Mouse (Mus musculus) neural tube, embryonic 13.5 days (tissue): Measurements from ENCODE around the gene Msi1. TPM values are rescaled to one million over a fixed set of nuclear protein-coding genes. Genes with fewer than 3 reads are reported as not detected.

Experiments used
- ATAC-seq: fragments of 200-750 bp; cut with Nextera tagmentation; 2 replicates; pipeline ENCODE4 v1.8.0; 2017; ENCODE audit warnings: low read depth, mild to moderate bottlenecking, moderate TSS enrichment, moderate library complexity
- H3K27ac ChIP-seq: fragments of 300-500 bp; sonication (generic); replicated peaks from 2 replicates; pipeline ENCODE4 v1.5.1; 2015; ENCODE audit warnings: moderate library complexity, mild to moderate bottlenecking, inconsistent platforms
- H3K27me3 ChIP-seq: fragments of 300-500 bp; sonication (generic); 2 replicates; pipeline ENCODE4 v1.6.1; 2015; ENCODE audit warnings: mild to moderate bottlenecking, inconsistent platforms
- H3K36me3 ChIP-seq: fragments of 300-500 bp; sonication (generic); 2 replicates; pipeline ENCODE4 v1.6.1; 2015; ENCODE audit warnings: mild to moderate bottlenecking, inconsistent platforms
- H3K4me1 ChIP-seq: fragments of 300-500 bp; sonication (generic); replicated peaks from 2 replicates; pipeline ENCODE4 v1.6.1; 2015; ENCODE audit warnings: inconsistent platforms
- H3K4me2 ChIP-seq: fragments of 300-500 bp; sonication (generic); 2 replicates; pipeline ENCODE4 v1.6.1; 2015; ENCODE audit warnings: inconsistent platforms, mild to moderate bottlenecking, moderate library complexity
- H3K4me3 ChIP-seq: fragments of 300-500 bp; sonication (generic); 2 replicates; pipeline ENCODE4 v1.5.1; 2015; ENCODE audit warnings: mild to moderate bottlenecking, inconsistent platforms
- H3K9ac ChIP-seq: fragments of 300-500 bp; sonication (generic); 2 replicates; pipeline ENCODE4 v1.6.1; 2015; ENCODE audit warnings: moderate library complexity, mild to moderate bottlenecking, inconsistent platforms
- H3K9me3 ChIP-seq: fragments of 300-500 bp; sonication (generic); 2 replicates; pipeline ENCODE4 v1.6.1; 2016; ENCODE audit warnings: inconsistent platforms
- WGBS: fragments of 180-500 bp; shearing (Covaris S2); methylation state at CpG from one replicate; pipeline ENCODE4 v1.1.7; 2015; 5-methylcytosine and 5-hydroxymethylcytosine counted together
- polyA plus RNA-seq: library from polyadenylated mRNA; unstranded; fragments of >200 nt; fragmentation: Nextera tagmentation; extraction: Ambion mirVana; gene quantifications from 2 replicates; pipeline ENCODE4 v1.2.1, GENCODE M21; 2015

The Msi1 gene
- polyA plus RNA-seq, 1 experiment from 2014 or later = 66.5 TPM

- no peaks in the 10 kb centered on the region for H3K27me3 ChIP-seq
- H3K9me3 ChIP-seq = no peaks in the 10 kb centered on the region
- no peak overlapping the region for H3K27ac ChIP-seq
- H3K4me3 ChIP-seq = no peak overlapping the region
- H3K9ac ChIP-seq = no peak overlapping the region
- H3K36me3 ChIP-seq = no peaks in the 10 kb centered on the region
- 57% methylated on average over 9 of the region's 9 CpGs for WGBS
- no peak for ATAC-seq
- H3K4me1 ChIP-seq = no peaks in the 10 kb centered on the region
- H3K4me2 ChIP-seq = no peak overlapping the region
Measured at GRCm38 (mm10) chr5:115498307-115499240, 69.2 kb downstream of the Msi1 start.

GRCm38 (mm10) chr5:115500383-115500935 lies 71.1 kb downstream of the Msi1 start:
- Histone ChIP-seq H3K27me3 (no peaks in the 10 kb centered on the region), H3K27ac (no peak overlapping the region), H3K4me3 (no peak overlapping the region), H3K4me1 (no peaks in the 10 kb centered on the region), H3K9ac (no peak overlapping the region), H3K9me3 (no peaks in the 10 kb centered on the region), H3K4me2 (no peak overlapping the region), H3K36me3 (no peaks in the 10 kb centered on the region)
- no peak for ATAC-seq
- 80% methylated on average over 12 of the region's 12 CpGs for WGBS

GRCm38 (mm10) chr5:115503035-115503434 lies 73.6 kb downstream of the Msi1 start:
- Histone ChIP-seq H3K9ac (no peak overlapping the region), H3K4me2 (no peak overlapping the region), H3K27me3 (no peaks in the 10 kb centered on the region), H3K4me3 (no peak overlapping the region), H3K4me1 (peaks cover 11% of the 10 kb centered on the region), H3K36me3 (no peaks in the 10 kb centered on the region), H3K9me3 (no peaks in the 10 kb centered on the region), H3K27ac (no peak overlapping the region)
- 59% methylated on average over 12 of the region's 12 CpGs for WGBS
- no peak for ATAC-seq

Other genes starting within 250 kb of the Msi1 start
- 24.3 and 27.7 TPM in 2 replicates for gene Cabp1, start 235.2 kb upstream of the Msi1 start, polyA plus RNA-seq
- gene Pop5, start 193.8 kb upstream of the Msi1 start, polyA plus RNA-seq = 123 and 138 TPM in 2 replicates
- 185 and 190 TPM in 2 replicates for gene Rnf10, start 156.7 kb upstream of the Msi1 start, polyA plus RNA-seq
- gene Coq5, start 149.9 kb upstream of the Msi1 start, polyA plus RNA-seq = 49.9 and 58.7 TPM in 2 replicates
- 1,475 and 1,543 TPM in 2 replicates for gene Dynll1, start 128.6 kb upstream of the Msi1 start, polyA plus RNA-seq
- gene Srsf9, start 102.4 kb upstream of the Msi1 start, polyA plus RNA-seq = 170 and 220 TPM in 2 replicates
- 36.7 and 41.1 TPM in 2 replicates for gene Gatc, start 88.4 kb upstream of the Msi1 start, polyA plus RNA-seq
- gene Triap1, start 88.4 kb upstream of the Msi1 start, polyA plus RNA-seq = 49.7 and 54.8 TPM in 2 replicates
- gene Cox6a1, start 80.6 kb upstream of the Msi1 start, polyA plus RNA-seq = 1,130 and 1,174 TPM in 2 replicates
- gene Pla2g1b, start 36.7 kb downstream of the Msi1 start, polyA plus RNA-seq = 0.95 TPM in 1 of 2 replicates, not detected in the other
- gene Sirt4, start 55.1 kb downstream of the Msi1 start, polyA plus RNA-seq = 26.8 and 33.0 TPM in 2 replicates
- gene Pxn, start 77.1 kb downstream of the Msi1 start, polyA plus RNA-seq = 26.5 and 26.6 TPM in 2 replicates
- 767 and 869 TPM in 2 replicates for gene Rplp0, start 129.9 kb downstream of the Msi1 start, polyA plus RNA-seq
- 36.5 and 39.3 TPM in 2 replicates for gene Gcn1l1, start 135.7 kb downstream of the Msi1 start, polyA plus RNA-seq
- 17.1 and 18.5 TPM in 2 replicates for gene Rab35, start 202.3 kb downstream of the Msi1 start, polyA plus RNA-seq